Mouse (Mus musculus): ENCODE data around the gene Dnal1. TPM values are rescaled to one million over a fixed set of nuclear protein-coding genes. Genes with fewer than 3 reads are reported as not detected.
"Not testable (repeated sequence)": the region's sequence is repeated elsewhere in the genome, so short reads cannot be mapped to it uniquely, and the experiment has no call there.

Gene Dnal1
- polyA plus RNA-seq, 1 experiment from 2014 or later: 4.9 TPM

- H3K9ac ChIP-seq: no peak overlapping the region
Measured at GRCm38 (mm10) chr12:84100071-84100470, 14.1 kb upstream of the Dnal1 start.

GRCm38 (mm10) chr12:84100604-84101492 is 13.3 kb upstream of the Dnal1 start, which contains the start of gene Acot6:
TSS of gene Acot6 (plus strand) at chr12:84100654.
- Histone ChIP-seq H3K27ac (replicated peaks) (peak within 1 kb of the TSS; percentile 56), H3K4me2 (peak within 1 kb of the TSS; percentile 73), H3K4me3 (peak within 1 kb of the TSS; percentile 53), H3K9ac (peak within 1 kb of the TSS; percentile 78)
- not testable (repeated sequence) for H3K4me1 ChIP-seq (replicated peaks); H3K36me3 ChIP-seq; H3K27me3 ChIP-seq; H3K9me3 ChIP-seq
- ATAC-seq (ENCODE audit: low read depth): peak; percentile 84
- WGBS: under 1% methylated on average over 69 of the region's 80 CpGs

More at GRCm38 (mm10) chr12:84100071-84100470, 14.1 kb upstream of the Dnal1 start:
- WGBS: 39% methylated on average over 1 of the region's 1 CpGs
- Histone ChIP-seq H3K4me3 (peak overlapping the region; percentile 53), H3K27ac (replicated peaks) (no peak overlapping the region), H3K27me3 (no peaks in the 10 kb centered on the region), H3K36me3 (no peaks in the 10 kb centered on the region), H3K4me2 (peak overlapping the region; percentile 73), H3K9me3 (no peaks in the 10 kb centered on the region), H3K4me1 (replicated peaks) (0 out of 2 replicates have a peak, but pooled peaks cover 4% of the 10 kb centered on the region)
- no peak; the same call in 1 of the 2 replicates for ATAC-seq (ENCODE audit: low read depth)

GRCm38 (mm10) chr12:84101493-84101845 is 12.7 kb upstream of the Dnal1 start:
- ATAC-seq (ENCODE audit: low read depth): peak; percentile 38; the same call in 1 of the 2 replicates
- Histone ChIP-seq H3K27ac (replicated peaks) (no peak overlapping the region), H3K9ac (peak overlapping the region; percentile 78; the same call in 1 of the 2 replicates), H3K4me1 (replicated peaks) (0 out of 2 replicates have a peak, but pooled peaks cover 4% of the 10 kb centered on the region), H3K36me3 (no peaks in the 10 kb centered on the region), H3K27me3 (no peaks in the 10 kb centered on the region), H3K9me3 (no peaks in the 10 kb centered on the region), H3K4me3 (peak overlapping the region; percentile 53), H3K4me2 (peak overlapping the region; percentile 73)
- WGBS: 64% methylated on average over 2 of the region's 2 CpGs

GRCm38 (mm10) chr12:84107012-84107411 is 7.2 kb upstream of the Dnal1 start:
- Histone ChIP-seq H3K4me1 (replicated peaks) (no peaks in the 10 kb centered on the region), H3K27me3 (no peaks in the 10 kb centered on the region), H3K9ac (no peak overlapping the region), H3K27ac (replicated peaks) (no peak overlapping the region), H3K9me3 (no peaks in the 10 kb centered on the region), H3K4me2 (no peak overlapping the region), H3K36me3 (no peaks in the 10 kb centered on the region), H3K4me3 (no peak overlapping the region)
- ATAC-seq (ENCODE audit: low read depth): no peak
- whole genome bisulfite sequencing: 68% methylated on average over 3 of the region's 3 CpGs

GRCm38 (mm10) chr12:84107692-84108091 is 6.5 kb upstream of the Dnal1 start:
- Histone ChIP-seq H3K4me2 (no peak overlapping the region), H3K4me3 (no peak overlapping the region), H3K9ac (no peak overlapping the region), H3K27me3 (no peaks in the 10 kb centered on the region), H3K36me3 (no peaks in the 10 kb centered on the region), H3K9me3 (no peaks in the 10 kb centered on the region), H3K27ac (replicated peaks) (no peak overlapping the region), H3K4me1 (replicated peaks) (no peaks in the 10 kb centered on the region)
- WGBS: 71% methylated on average over 1 of the region's 1 CpGs
- ATAC-seq (ENCODE audit: low read depth): no peak

- H3K4me2 ChIP-seq: no peak overlapping the region
- H3K9ac ChIP-seq: no peak overlapping the region
- no peak overlapping the region for H3K4me3 ChIP-seq
- H3K9me3 ChIP-seq: no peaks in the 10 kb centered on the region
- H3K36me3 ChIP-seq: no peaks in the 10 kb centered on the region
- no peak for ATAC-seq (ENCODE audit: low read depth)
- peaks cover 7% of the 10 kb centered on the region for H3K4me1 ChIP-seq (replicated peaks)
- no peak overlapping the region for H3K27ac ChIP-seq (replicated peaks)
- WGBS: 59% methylated on average over 1 of the region's 1 CpGs
- H3K27me3 ChIP-seq: no peaks in the 10 kb centered on the region
Measured at GRCm38 (mm10) chr12:84109924-84110323, 4.2 kb upstream of the Dnal1 start.

GRCm38 (mm10) chr12:84110814-84111213 is 3.4 kb upstream of the Dnal1 start:
- Histone ChIP-seq H3K9me3 (no peaks in the 10 kb centered on the region), H3K4me2 (no peak overlapping the region), H3K4me3 (no peak overlapping the region), H3K4me1 (replicated peaks) (peaks cover 12% of the 10 kb centered on the region), H3K9ac (no peak overlapping the region), H3K36me3 (no peaks in the 10 kb centered on the region), H3K27ac (replicated peaks) (no peak overlapping the region), H3K27me3 (no peaks in the 10 kb centered on the region)
- 94% methylated on average over 4 of the region's 4 CpGs for WGBS
- no peak for ATAC-seq (ENCODE audit: low read depth)

GRCm38 (mm10) chr12:84113676-84114075 is 490 bp upstream of the Dnal1 start:
- Histone ChIP-seq H3K9me3 (no peaks in the 10 kb centered on the region), H3K4me1 (replicated peaks) (peaks cover 12% of the 10 kb centered on the region), H3K4me3 (peak overlapping the region; percentile 84), H3K4me2 (peak overlapping the region; percentile 82), H3K36me3 (no peaks in the 10 kb centered on the region), H3K9ac (peak overlapping the region; percentile 85; the same call in 1 of the 2 replicates), H3K27ac (replicated peaks) (no peak overlapping the region), H3K27me3 (no peaks in the 10 kb centered on the region)
- 0 out of 2 replicates have a peak, but pooled peaks have one; percentile 5 for ATAC-seq (ENCODE audit: low read depth)
- 57% methylated on average over 6 of the region's 6 CpGs for WGBS

- 98% methylated on average over 5 of the region's 5 CpGs for WGBS
- Histone ChIP-seq H3K36me3 (0 out of 2 replicates have a peak, but pooled peaks cover 6% of the 10 kb centered on the region), H3K4me1 (replicated peaks) (peaks cover 9% of the 10 kb centered on the region), H3K9me3 (no peaks in the 10 kb centered on the region), H3K4me2 (no peak overlapping the region), H3K9ac (no peak overlapping the region), H3K27me3 (no peaks in the 10 kb centered on the region), H3K4me3 (no peak overlapping the region), H3K27ac (replicated peaks) (no peak overlapping the region)
- no peak for ATAC-seq (ENCODE audit: low read depth)
Measured at GRCm38 (mm10) chr12:84119584-84119983, 5.4 kb downstream of the Dnal1 start.

- Histone ChIP-seq H3K4me1 (replicated peaks) (no peaks in the 10 kb centered on the region), H3K4me3 (no peak overlapping the region), H3K9me3 (no peaks in the 10 kb centered on the region), H3K4me2 (no peak overlapping the region), H3K27ac (replicated peaks) (no peak overlapping the region), H3K36me3 (peaks cover 30% of the 10 kb centered on the region), H3K9ac (no peak overlapping the region), H3K27me3 (no peaks in the 10 kb centered on the region)
- 78% methylated on average over 12 of the region's 12 CpGs for whole genome bisulfite sequencing
- ATAC-seq (ENCODE audit: low read depth): no peak
Measured at GRCm38 (mm10) chr12:84125892-84126291, 11.7 kb downstream of the Dnal1 start.

- Histone ChIP-seq H3K27ac (replicated peaks) (no peak overlapping the region), H3K36me3 (peaks cover 34% of the 10 kb centered on the region), H3K27me3 (no peaks in the 10 kb centered on the region), H3K4me1 (replicated peaks) (no peaks in the 10 kb centered on the region), H3K9me3 (no peaks in the 10 kb centered on the region), H3K9ac (no peak overlapping the region), H3K4me3 (no peak overlapping the region), H3K4me2 (no peak overlapping the region)
- WGBS: 81% methylated on average over 2 of the region's 2 CpGs
- ATAC-seq (ENCODE audit: low read depth): no peak
Measured at GRCm38 (mm10) chr12:84126899-84127298, 12.7 kb downstream of the Dnal1 start.

- peaks cover 36% of the 10 kb centered on the region for H3K36me3 ChIP-seq
- WGBS: 87% methylated on average over 6 of the region's 6 CpGs
- no peak overlapping the region for H3K27ac ChIP-seq (replicated peaks)
- no peak overlapping the region for H3K4me3 ChIP-seq
- ATAC-seq (ENCODE audit: low read depth): no peak
- no peak overlapping the region for H3K4me2 ChIP-seq
- H3K27me3 ChIP-seq: no peaks in the 10 kb centered on the region
- no peaks in the 10 kb centered on the region for H3K4me1 ChIP-seq (replicated peaks)
- H3K9me3 ChIP-seq: no peaks in the 10 kb centered on the region
- no peak overlapping the region for H3K9ac ChIP-seq
Measured at GRCm38 (mm10) chr12:84128576-84128975, 14.4 kb downstream of the Dnal1 start.
